Mouse (Mus musculus): ENCODE data around the gene Lrig2. TPM values are rescaled to one million over a fixed set of nuclear protein-coding genes. Genes with fewer than 3 reads are reported as not detected.
A peak's percentile ranks its signal among the peaks of the same experiment; 100 is the strongest.
"Not testable (repeated sequence)": the region's sequence is repeated elsewhere in the genome, so short reads cannot be mapped to it uniquely, and the experiment has no call there.

The Lrig2 gene
- polyA plus RNA-seq, 1 experiment from 2014 or later = 20.2 TPM

- Histone ChIP-seq H3K4me3 (peak overlapping the region; percentile 41), H3K27ac (peak overlapping the region; percentile 92), H3K4me1 (peaks cover 12% of the 10 kb centered on the region), H3K27me3 (ENCODE audit: low read depth, poor library complexity, severe bottlenecking) (no peaks in the 10 kb centered on the region), H3K9me3 (replicated peaks) (no peaks in the 10 kb centered on the region), H3K36me3 (no peaks in the 10 kb centered on the region)
- WGBS = 68% methylated on average over 7 of the region's 7 CpGs
- DNase-seq (ENCODE audit: low spot score) = no peak
Measured at GRCm38 (mm10) chr3:104441435-104441834, 70.3 kb downstream of the Lrig2 start.

- Histone ChIP-seq H3K9me3 (replicated peaks) (no peaks in the 10 kb centered on the region), H3K4me1 (peaks cover 19% of the 10 kb centered on the region), H3K36me3 (no peaks in the 10 kb centered on the region), H3K27me3 (ENCODE audit: low read depth, poor library complexity, severe bottlenecking) (no peaks in the 10 kb centered on the region), H3K4me3 (no peak overlapping the region), H3K27ac (no peak overlapping the region)
- no peak for DNase-seq (ENCODE audit: low spot score)
- WGBS = 98% methylated on average over 1 of the region's 1 CpGs
Measured at GRCm38 (mm10) chr3:104438777-104439176, 72.9 kb downstream of the Lrig2 start.

- Histone ChIP-seq H3K9me3 (replicated peaks) (no peaks in the 10 kb centered on the region), H3K36me3 (no peaks in the 10 kb centered on the region), H3K4me3 (no peak overlapping the region), H3K27ac (no peak overlapping the region), H3K4me1 (peaks cover 21% of the 10 kb centered on the region), H3K27me3 (ENCODE audit: low read depth, poor library complexity, severe bottlenecking) (no peaks in the 10 kb centered on the region)
- no peak for DNase-seq (ENCODE audit: low spot score)
- WGBS = 84% methylated on average over 7 of the region's 7 CpGs
Measured at GRCm38 (mm10) chr3:104437576-104437975, 74.1 kb downstream of the Lrig2 start.

GRCm38 (mm10) chr3:104435947-104436346, 75.8 kb downstream of the Lrig2 start:
- no peaks in the 10 kb centered on the region for H3K9me3 ChIP-seq (replicated peaks)
- peaks cover 21% of the 10 kb centered on the region for H3K4me1 ChIP-seq
- no peak overlapping the region for H3K27ac ChIP-seq
- H3K4me3 ChIP-seq = no peak overlapping the region
- no peak for DNase-seq (ENCODE audit: low spot score)
- no peaks in the 10 kb centered on the region for H3K36me3 ChIP-seq
- 92% methylated on average over 3 of the region's 3 CpGs for WGBS
- no peaks in the 10 kb centered on the region for H3K27me3 ChIP-seq (ENCODE audit: low read depth, poor library complexity, severe bottlenecking)

- H3K4me1 ChIP-seq = peaks cover 24% of the 10 kb centered on the region
- peak; percentile 51 for DNase-seq (ENCODE audit: low spot score)
- 2% methylated on average over 9 of the region's 9 CpGs for WGBS
- 0 out of 2 replicates have a peak overlapping the region, but pooled peaks have one; percentile 4 for H3K27ac ChIP-seq
- no peaks in the 10 kb centered on the region for H3K36me3 ChIP-seq
- no peaks in the 10 kb centered on the region for H3K27me3 ChIP-seq (ENCODE audit: low read depth, poor library complexity, severe bottlenecking)
- H3K4me3 ChIP-seq = peak overlapping the region; percentile 34
- H3K9me3 ChIP-seq (replicated peaks) = no peaks in the 10 kb centered on the region
Measured at GRCm38 (mm10) chr3:104434246-104434696, 77.4 kb downstream of the Lrig2 start.

GRCm38 (mm10) chr3:104432651-104433050, 79.1 kb downstream of the Lrig2 start:
- 91% methylated on average over 6 of the region's 6 CpGs for WGBS
- no peaks in the 10 kb centered on the region for H3K9me3 ChIP-seq (replicated peaks)
- no peaks in the 10 kb centered on the region for H3K36me3 ChIP-seq
- no peak for DNase-seq (ENCODE audit: low spot score)
- no peak overlapping the region for H3K4me3 ChIP-seq
- no peaks in the 10 kb centered on the region for H3K27me3 ChIP-seq (ENCODE audit: low read depth, poor library complexity, severe bottlenecking)
- peaks cover 24% of the 10 kb centered on the region for H3K4me1 ChIP-seq
- no peak overlapping the region for H3K27ac ChIP-seq

GRCm38 (mm10) chr3:104431848-104432159, 79.9 kb downstream of the Lrig2 start:
- Histone ChIP-seq H3K36me3 (no peaks in the 10 kb centered on the region), H3K4me3 (no peak overlapping the region), H3K4me1 (peaks cover 24% of the 10 kb centered on the region), H3K27me3 (ENCODE audit: low read depth, poor library complexity, severe bottlenecking) (no peaks in the 10 kb centered on the region), H3K9me3 (replicated peaks) (no peaks in the 10 kb centered on the region), H3K27ac (peak overlapping the region; percentile 25; the same call in 1 of the 2 replicates)
- no peak for DNase-seq (ENCODE audit: low spot score)
- WGBS = 27% methylated on average over 10 of the region's 10 CpGs

GRCm38 (mm10) chr3:104431156-104431847, 80.4 kb downstream of the Lrig2 start:
- Histone ChIP-seq H3K27me3 (ENCODE audit: low read depth, poor library complexity, severe bottlenecking) (no peaks in the 10 kb centered on the region), H3K36me3 (no peaks in the 10 kb centered on the region), H3K4me1 (peaks cover 24% of the 10 kb centered on the region), H3K9me3 (replicated peaks) (no peaks in the 10 kb centered on the region), H3K4me3 (no peak overlapping the region), H3K27ac (0 out of 2 replicates have a peak overlapping the region, but pooled peaks have one; percentile 25)
- 14% methylated on average over 13 of the region's 14 CpGs for WGBS
- DNase-seq (ENCODE audit: low spot score) = no peak

- peaks cover 14% of the 10 kb centered on the region for H3K4me1 ChIP-seq
- not testable (repeated sequence) for H3K27ac ChIP-seq; DNase-seq (ENCODE audit: low spot score); H3K9me3 ChIP-seq (replicated peaks); H3K36me3 ChIP-seq; H3K4me3 ChIP-seq; H3K27me3 ChIP-seq (ENCODE audit: low read depth, poor library complexity, severe bottlenecking)
- 90% methylated on average over 2 of the region's 2 CpGs for WGBS
Measured at GRCm38 (mm10) chr3:104427354-104427753, 84.4 kb downstream of the Lrig2 start.

GRCm38 (mm10) chr3:104424346-104424745, 87.4 kb downstream of the Lrig2 start:
- no peak overlapping the region for H3K27ac ChIP-seq
- DNase-seq (ENCODE audit: low spot score) = no peak
- no peaks in the 10 kb centered on the region for H3K27me3 ChIP-seq (ENCODE audit: low read depth, poor library complexity, severe bottlenecking)
- H3K4me3 ChIP-seq = no peak overlapping the region
- H3K4me1 ChIP-seq = no peaks in the 10 kb centered on the region
- H3K9me3 ChIP-seq (replicated peaks) = no peaks in the 10 kb centered on the region
- WGBS = 93% methylated on average over 7 of the region's 7 CpGs
- H3K36me3 ChIP-seq = no peaks in the 10 kb centered on the region

GRCm38 (mm10) chr3:104420929-104421328, 90.8 kb downstream of the Lrig2 start:
- H3K27ac ChIP-seq = no peak overlapping the region

GRCm38 (mm10) chr3:104419990-104420389, 91.7 kb downstream of the Lrig2 start:
- 66% methylated on average over 4 of the region's 4 CpGs for WGBS
- Histone ChIP-seq H3K36me3 (no peaks in the 10 kb centered on the region), H3K4me1 (no peaks in the 10 kb centered on the region), H3K27ac (no peak overlapping the region), H3K27me3 (ENCODE audit: low read depth, poor library complexity, severe bottlenecking) (no peaks in the 10 kb centered on the region), H3K4me3 (no peak overlapping the region), H3K9me3 (replicated peaks) (no peaks in the 10 kb centered on the region)
- DNase-seq (ENCODE audit: low spot score) = no peak

More at GRCm38 (mm10) chr3:104420929-104421328, 90.8 kb downstream of the Lrig2 start:
- DNase-seq (ENCODE audit: low spot score) = no peak
- no peaks in the 10 kb centered on the region for H3K27me3 ChIP-seq (ENCODE audit: low read depth, poor library complexity, severe bottlenecking)
- H3K4me3 ChIP-seq = no peak overlapping the region
- H3K36me3 ChIP-seq = no peaks in the 10 kb centered on the region
- H3K9me3 ChIP-seq (replicated peaks) = no peaks in the 10 kb centered on the region
- no peaks in the 10 kb centered on the region for H3K4me1 ChIP-seq
- 82% methylated on average over 7 of the region's 7 CpGs for WGBS

GRCm38 (mm10) chr3:104416806-104417205, 94.9 kb downstream of the Lrig2 start:
- H3K4me3 ChIP-seq = no peak overlapping the region
- 80% methylated on average over 5 of the region's 5 CpGs for WGBS
- no peak for DNase-seq (ENCODE audit: low spot score)
- H3K27ac ChIP-seq = no peak overlapping the region
- no peaks in the 10 kb centered on the region for H3K27me3 ChIP-seq (ENCODE audit: low read depth, poor library complexity, severe bottlenecking)
- H3K4me1 ChIP-seq = peaks cover 9% of the 10 kb centered on the region
- no peaks in the 10 kb centered on the region for H3K9me3 ChIP-seq (replicated peaks)
- no peaks in the 10 kb centered on the region for H3K36me3 ChIP-seq

- H3K27ac ChIP-seq = no peak overlapping the region
- H3K9me3 ChIP-seq (replicated peaks) = no peaks in the 10 kb centered on the region
- 45% methylated on average over 6 of the region's 6 CpGs for WGBS
- no peaks in the 10 kb centered on the region for H3K27me3 ChIP-seq (ENCODE audit: low read depth, poor library complexity, severe bottlenecking)
- H3K4me3 ChIP-seq = no peak overlapping the region
- no peak for DNase-seq (ENCODE audit: low spot score)
- peaks cover 27% of the 10 kb centered on the region for H3K4me1 ChIP-seq
- no peaks in the 10 kb centered on the region for H3K36me3 ChIP-seq
Measured at GRCm38 (mm10) chr3:104412482-104412881, 99.2 kb downstream of the Lrig2 start.

All from limb, embryonic 10.5 days (tissue).